Mouse (Mus musculus): ENCODE results near the gene Ankrd65. TPM values are rescaled to one million over a fixed set of nuclear protein-coding genes. Genes with fewer than 3 reads are reported as not detected.

The Ankrd65 gene
- not detected for polyA plus RNA-seq (2015; fragmentation: Illumina TruSeq; extraction: RNeasy Lipid Tissue Mini Kit (QIAGEN cat#74804); ENCODE audit: insufficient read depth, low replicate concordance)

DNA sequence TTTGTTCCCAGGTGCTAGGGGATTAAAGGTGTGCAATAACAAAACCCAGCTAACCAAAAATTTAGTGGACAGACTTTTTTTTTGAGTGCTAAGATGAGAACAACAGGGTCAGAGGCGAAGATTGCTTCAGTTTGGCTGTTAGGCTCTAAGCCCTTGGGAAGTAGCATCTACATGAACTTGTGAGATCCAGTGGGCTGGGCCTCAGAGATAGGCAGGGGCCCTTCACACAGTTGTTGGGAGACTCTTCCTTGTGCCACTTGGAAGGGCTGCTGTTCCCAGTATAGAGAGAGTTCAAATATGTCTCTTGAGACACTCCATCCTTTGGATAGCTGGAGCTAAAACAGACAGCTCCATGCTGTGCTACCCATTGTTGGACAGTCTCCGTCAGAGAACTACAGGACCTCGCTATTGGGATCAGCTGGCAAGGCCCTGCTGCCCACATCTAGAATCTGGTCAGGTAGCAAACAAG is at the start of gene Ankrd65:
Ankrd65 (plus strand) TSS at position 419 of the 469 bp plus-strand sequence.

DNA sequence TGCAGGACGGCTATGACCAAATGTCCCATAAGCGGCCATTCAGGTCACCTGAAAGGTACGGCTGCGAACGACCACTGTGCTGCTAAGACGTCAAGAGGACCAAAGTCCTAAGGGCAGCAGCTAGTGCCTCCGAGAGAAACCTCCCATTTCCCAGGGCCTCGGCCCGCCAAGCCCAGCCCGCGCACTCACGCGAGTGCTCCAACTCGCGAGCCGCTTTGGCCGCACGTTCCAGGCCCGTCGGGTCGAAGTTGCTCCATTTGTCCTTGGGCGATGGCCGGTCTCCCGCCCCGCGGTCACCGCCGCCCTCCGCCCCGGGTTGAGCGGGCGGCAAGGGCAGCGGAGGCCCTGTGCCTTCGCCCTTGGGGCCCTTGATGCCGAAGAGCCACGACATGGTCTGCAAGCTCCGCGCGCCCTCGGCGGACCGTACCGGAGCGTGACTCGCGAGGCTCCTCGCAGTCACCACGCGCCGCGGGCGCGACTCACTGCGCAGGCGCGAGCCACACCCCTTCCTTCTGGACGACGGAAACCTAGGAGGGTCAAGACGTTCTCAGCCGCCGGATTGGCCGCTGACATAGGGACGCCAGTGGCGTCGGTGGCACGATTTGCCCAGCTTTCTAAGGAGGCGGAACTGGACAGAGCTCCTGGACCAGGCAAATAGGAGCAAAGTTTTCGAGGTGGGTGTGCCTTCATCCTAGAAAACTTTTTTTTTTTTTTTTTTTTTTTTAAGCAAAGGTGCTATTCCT is 29.5 kb upstream of the Ankrd65 start, which contains the start of gene Atad3a:
Atad3a (minus strand) TSS at position 481 of the 743 bp plus-strand sequence.

DNA sequence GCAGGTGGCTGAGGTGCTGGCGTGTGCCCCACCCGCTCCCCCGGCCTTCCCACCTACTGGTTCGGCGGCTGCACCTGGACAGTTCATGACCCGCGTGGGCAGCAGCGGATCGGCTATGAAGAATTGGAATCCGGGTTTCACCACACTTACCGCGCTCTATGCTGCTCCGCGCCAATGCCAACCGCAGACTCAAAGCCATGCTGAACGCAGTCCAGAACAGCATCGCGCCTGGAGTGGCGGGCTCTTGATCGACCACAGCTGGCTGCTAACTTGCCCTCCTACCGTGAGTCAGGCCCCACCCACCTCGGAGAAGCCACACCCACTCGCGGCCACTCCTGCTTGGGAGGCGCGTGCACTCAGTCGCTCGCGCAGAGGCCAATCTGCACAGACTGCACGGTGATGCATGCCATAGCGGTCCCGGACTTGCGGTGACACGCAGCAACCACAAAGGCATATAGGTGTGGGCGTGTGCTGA is 15.9 kb upstream of the Ankrd65 start, which contains the start of gene Vwa1:
Vwa1 (minus strand) TSS at position 419 of the 475 bp plus-strand sequence.

DNA sequence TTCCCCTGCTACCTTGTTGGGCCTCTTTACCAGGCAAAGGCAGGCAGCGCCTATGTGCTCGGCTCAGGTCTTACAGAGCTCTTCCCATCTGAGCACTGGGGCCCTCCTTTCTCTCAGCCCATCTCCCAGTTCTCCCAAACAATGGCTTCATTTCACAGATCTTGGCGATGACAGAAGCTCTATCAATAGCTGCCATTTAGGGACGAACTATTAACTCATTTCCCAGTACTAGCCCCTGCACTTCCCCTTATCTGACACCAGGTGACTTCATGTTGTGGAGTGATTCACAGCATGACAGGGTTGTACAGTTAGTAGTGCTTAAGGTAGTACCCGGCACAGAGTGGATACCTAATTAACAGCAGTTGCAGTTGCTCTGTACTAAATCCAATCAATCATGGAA is 4.4 kb upstream of the Ankrd65 start, which contains the start of gene Tmem88b:
Tmem88b (minus strand) TSS at position 56 of the 400 bp plus-strand sequence.

DNA sequence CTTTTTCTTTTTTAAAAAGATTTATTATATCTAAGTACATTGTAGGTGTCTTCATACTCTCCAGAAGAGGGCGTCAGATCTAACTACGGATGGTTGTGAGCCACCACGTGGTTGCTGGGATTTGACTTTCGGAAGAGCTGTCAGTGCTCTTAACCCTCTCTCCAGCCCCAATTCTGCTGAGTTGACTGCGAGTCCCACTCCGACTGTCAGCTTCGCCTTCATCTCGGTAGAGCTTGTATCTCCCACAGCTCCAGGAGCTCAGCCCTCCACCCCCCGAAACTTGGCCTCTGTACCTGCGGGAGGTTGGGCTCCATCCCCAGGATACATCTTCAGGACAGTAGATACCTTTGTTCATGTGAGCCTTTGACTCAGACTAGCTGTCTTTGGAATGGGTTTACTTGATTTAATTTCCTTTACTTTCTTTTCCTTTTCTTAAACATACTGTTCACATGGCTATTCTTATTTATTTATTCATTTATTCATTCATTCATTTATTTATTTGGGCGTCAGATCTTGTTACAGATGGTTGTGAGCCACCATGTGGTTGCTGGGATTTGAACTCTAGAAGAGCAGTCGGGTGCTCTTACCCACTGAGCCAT is 12.6 kb downstream of the Ankrd65 start, which contains the start of gene Mrpl20:
Mrpl20 (plus strand) TSS at position 138 of the 599 bp plus-strand sequence.

DNA sequence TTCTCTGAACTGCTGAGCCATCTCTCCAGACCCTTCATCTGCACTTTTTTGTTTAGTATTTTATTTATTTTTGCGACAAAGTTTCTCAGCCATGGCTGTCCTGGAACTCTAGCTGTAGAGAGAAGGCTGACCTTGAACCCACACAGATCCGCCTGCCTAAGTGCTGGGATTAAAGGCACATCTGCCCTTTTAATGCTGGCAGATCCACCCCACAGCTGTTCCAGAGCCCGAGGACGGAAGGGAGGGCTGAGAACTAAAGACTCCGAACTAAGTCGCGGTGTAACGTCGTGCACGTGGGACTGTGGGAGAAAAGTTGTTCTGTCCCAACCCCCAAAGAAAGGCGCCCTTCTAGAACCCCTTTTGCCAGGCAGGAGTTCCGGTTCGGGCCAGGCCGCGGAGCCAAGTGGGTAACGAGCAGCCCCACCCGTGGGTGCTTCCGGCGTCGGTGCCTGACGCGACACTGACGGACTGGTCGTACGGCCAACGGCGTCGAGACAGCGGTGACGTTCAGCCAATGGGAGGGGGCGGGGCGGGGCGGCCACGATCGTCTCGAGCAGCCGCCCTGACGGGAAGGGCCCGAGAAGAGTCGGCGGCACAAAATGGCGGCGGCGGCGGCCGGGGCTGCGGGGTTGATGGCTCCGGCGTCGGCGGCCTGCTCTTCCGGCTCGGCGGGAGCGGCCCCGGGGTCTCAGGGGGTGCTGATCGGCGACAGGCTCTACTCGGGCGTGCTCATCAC is 21.9 kb downstream of the Ankrd65 start, which contains the start of gene Ccnl2:
Ccnl2 (plus strand) TSS at position 561 of the 736 bp plus-strand sequence.

DNA sequence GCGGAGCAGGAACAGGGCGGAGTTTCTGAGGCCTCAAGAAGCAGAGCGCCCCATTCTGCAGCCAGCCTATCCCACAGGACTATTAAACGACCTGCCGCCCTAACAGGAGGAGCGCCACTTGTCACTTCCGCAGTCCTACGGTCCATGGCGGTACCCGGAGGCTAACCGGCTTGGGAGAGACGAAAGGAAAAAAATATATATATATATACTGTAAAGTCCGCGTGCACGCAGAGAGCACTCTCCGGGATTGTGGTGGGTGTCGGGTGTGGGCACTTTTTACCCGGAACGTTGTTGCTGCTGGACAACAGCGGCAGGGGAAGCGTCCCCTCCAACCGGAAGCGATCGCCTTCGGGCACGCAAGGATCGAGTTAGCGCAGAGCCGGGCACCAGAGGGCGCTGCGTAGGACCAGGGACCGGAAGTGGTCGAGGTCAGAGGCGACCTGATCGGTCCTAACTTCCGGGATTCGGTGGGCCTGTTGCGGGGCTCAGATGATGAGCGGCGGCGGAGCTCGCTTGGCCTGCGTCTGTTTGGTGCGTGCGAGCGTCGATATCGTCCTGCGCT is 41.0 kb downstream of the Ankrd65 start, which contains the start of gene Aurkaip1:
Aurkaip1 (plus strand) TSS at position 68 of the 562 bp plus-strand sequence.

DNA sequence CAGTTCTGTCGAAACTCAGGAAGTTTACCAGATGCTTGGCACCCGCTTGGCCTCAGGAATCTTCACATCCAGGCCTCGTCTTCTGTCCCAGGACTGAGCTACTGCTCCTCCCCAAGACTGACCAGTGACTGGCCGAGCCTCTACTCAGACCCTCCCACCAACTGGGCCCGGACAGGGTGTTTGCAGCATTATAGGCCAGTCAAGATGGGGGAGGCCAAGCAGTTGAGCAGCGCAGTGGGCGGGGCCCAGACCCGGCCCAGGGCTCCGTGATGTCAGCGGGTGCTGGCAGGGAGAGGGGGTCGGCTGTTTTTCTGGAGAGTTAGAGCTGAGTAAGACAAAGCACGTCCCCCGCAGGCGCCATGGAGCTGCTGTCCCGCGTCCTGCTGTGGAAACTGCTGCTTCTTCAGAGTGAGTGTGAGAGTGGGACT is 49.3 kb downstream of the Ankrd65 start, which contains the start of gene Mxra8:
Mxra8 (plus strand) TSS at position 198 of the 428 bp plus-strand sequence.

DNA sequence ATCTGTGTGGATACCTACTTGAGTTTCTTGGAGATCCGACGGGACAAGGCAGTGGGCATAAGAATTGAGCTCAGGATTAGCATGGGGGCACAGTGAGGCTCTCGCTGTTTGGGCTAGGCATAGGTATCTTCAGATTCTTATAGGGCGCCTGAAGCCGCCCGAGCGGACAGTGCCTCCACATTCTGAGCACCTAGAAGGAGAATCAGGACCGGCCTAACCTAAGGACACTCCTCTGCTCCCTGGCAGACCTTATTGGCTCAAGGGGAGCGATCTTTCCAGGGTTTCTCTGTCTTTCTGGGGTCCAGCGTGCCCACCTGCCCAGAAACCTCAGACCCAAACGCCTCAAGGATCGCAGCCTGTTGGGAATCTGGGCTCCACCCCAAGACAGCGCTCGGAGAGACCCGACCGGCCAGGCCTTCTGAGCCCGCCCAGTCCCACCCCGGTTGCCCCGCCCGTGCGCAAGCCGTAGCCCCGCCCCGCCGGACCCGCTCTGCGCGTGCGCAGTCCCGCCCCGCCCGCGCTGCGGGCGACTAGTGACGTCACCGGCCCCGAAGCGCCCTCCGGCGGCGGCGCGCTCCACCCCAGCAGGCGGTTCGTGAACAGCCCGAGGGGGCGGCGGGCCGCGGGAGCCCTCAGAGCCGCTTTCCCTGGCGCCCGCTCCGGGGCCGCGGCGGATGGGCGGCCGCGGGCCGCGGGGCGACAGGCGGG is 56.8 kb downstream of the Ankrd65 start, which contains the start of gene Dvl1:
Dvl1 (plus strand) TSS at position 532 of the 708 bp plus-strand sequence.

Other genes with a start within 250 kb of the Ankrd65 start
- 93.5 TPM for gene Nadk, start 228.1 kb upstream of the Ankrd65 start, polyA plus RNA-seq (2015; fragmentation: Illumina TruSeq; extraction: RNeasy Lipid Tissue Mini Kit (QIAGEN cat#74804); ENCODE audit: insufficient read depth, low replicate concordance)
- gene Slc35e2, start 189.0 kb upstream of the Ankrd65 start, polyA plus RNA-seq (2015; fragmentation: Illumina TruSeq; extraction: RNeasy Lipid Tissue Mini Kit (QIAGEN cat#74804); ENCODE audit: insufficient read depth, low replicate concordance): 17.5 TPM
- 181 TPM for gene Cdk11b, start 165.6 kb upstream of the Ankrd65 start, polyA plus RNA-seq (2015; fragmentation: Illumina TruSeq; extraction: RNeasy Lipid Tissue Mini Kit (QIAGEN cat#74804); ENCODE audit: insufficient read depth, low replicate concordance)
- not detected for gene Gm10563, start 145.0 kb upstream of the Ankrd65 start, polyA plus RNA-seq (2015; fragmentation: Illumina TruSeq; extraction: RNeasy Lipid Tissue Mini Kit (QIAGEN cat#74804); ENCODE audit: insufficient read depth, low replicate concordance)
- gene Mmp23, start 137.1 kb upstream of the Ankrd65 start, polyA plus RNA-seq (2015; fragmentation: Illumina TruSeq; extraction: RNeasy Lipid Tissue Mini Kit (QIAGEN cat#74804); ENCODE audit: insufficient read depth, low replicate concordance): 16.7 TPM
- gene Mib2, start 121.2 kb upstream of the Ankrd65 start, polyA plus RNA-seq (2015; fragmentation: Illumina TruSeq; extraction: RNeasy Lipid Tissue Mini Kit (QIAGEN cat#74804); ENCODE audit: insufficient read depth, low replicate concordance): 9.6 TPM
- gene Fndc10, start 96.1 kb upstream of the Ankrd65 start, polyA plus RNA-seq (2015; fragmentation: Illumina TruSeq; extraction: RNeasy Lipid Tissue Mini Kit (QIAGEN cat#74804); ENCODE audit: insufficient read depth, low replicate concordance): 2.5 TPM
- gene Ssu72, start 85.6 kb upstream of the Ankrd65 start, polyA plus RNA-seq (2015; fragmentation: Illumina TruSeq; extraction: RNeasy Lipid Tissue Mini Kit (QIAGEN cat#74804); ENCODE audit: insufficient read depth, low replicate concordance): 94.7 TPM
- gene Tmem240, start 55.6 kb upstream of the Ankrd65 start, polyA plus RNA-seq (2015; fragmentation: Illumina TruSeq; extraction: RNeasy Lipid Tissue Mini Kit (QIAGEN cat#74804); ENCODE audit: insufficient read depth, low replicate concordance): 0.23 TPM
- 36.8 TPM for gene Atad3a, start 29.3 kb upstream of the Ankrd65 start, polyA plus RNA-seq (2015; fragmentation: Illumina TruSeq; extraction: RNeasy Lipid Tissue Mini Kit (QIAGEN cat#74804); ENCODE audit: insufficient read depth, low replicate concordance)
- gene Vwa1, start 15.7 kb upstream of the Ankrd65 start, polyA plus RNA-seq (2015; fragmentation: Illumina TruSeq; extraction: RNeasy Lipid Tissue Mini Kit (QIAGEN cat#74804); ENCODE audit: insufficient read depth, low replicate concordance): 4.0 TPM
- gene Tmem88b, start 4.6 kb upstream of the Ankrd65 start, polyA plus RNA-seq (2015; fragmentation: Illumina TruSeq; extraction: RNeasy Lipid Tissue Mini Kit (QIAGEN cat#74804); ENCODE audit: insufficient read depth, low replicate concordance): 0.36 TPM
- 90.9 TPM for gene Mrpl20, start 12.4 kb downstream of the Ankrd65 start, polyA plus RNA-seq (2015; fragmentation: Illumina TruSeq; extraction: RNeasy Lipid Tissue Mini Kit (QIAGEN cat#74804); ENCODE audit: insufficient read depth, low replicate concordance)
- gene Ccnl2, start 22.1 kb downstream of the Ankrd65 start, polyA plus RNA-seq (2015; fragmentation: Illumina TruSeq; extraction: RNeasy Lipid Tissue Mini Kit (QIAGEN cat#74804); ENCODE audit: insufficient read depth, low replicate concordance): 184 TPM
- gene Aurkaip1, start 40.8 kb downstream of the Ankrd65 start, polyA plus RNA-seq (2015; fragmentation: Illumina TruSeq; extraction: RNeasy Lipid Tissue Mini Kit (QIAGEN cat#74804); ENCODE audit: insufficient read depth, low replicate concordance): 43.8 TPM
- 84.4 TPM for gene Mxra8, start 49.2 kb downstream of the Ankrd65 start, polyA plus RNA-seq (2015; fragmentation: Illumina TruSeq; extraction: RNeasy Lipid Tissue Mini Kit (QIAGEN cat#74804); ENCODE audit: insufficient read depth, low replicate concordance)
- gene Dvl1, start 57.0 kb downstream of the Ankrd65 start, polyA plus RNA-seq (2015; fragmentation: Illumina TruSeq; extraction: RNeasy Lipid Tissue Mini Kit (QIAGEN cat#74804); ENCODE audit: insufficient read depth, low replicate concordance): 13.7 TPM
- gene Tas1r3, start 72.9 kb downstream of the Ankrd65 start, polyA plus RNA-seq (2015; fragmentation: Illumina TruSeq; extraction: RNeasy Lipid Tissue Mini Kit (QIAGEN cat#74804); ENCODE audit: insufficient read depth, low replicate concordance): 0.52 TPM
- 5.6 TPM for gene Cptp, start 79.0 kb downstream of the Ankrd65 start, polyA plus RNA-seq (2015; fragmentation: Illumina TruSeq; extraction: RNeasy Lipid Tissue Mini Kit (QIAGEN cat#74804); ENCODE audit: insufficient read depth, low replicate concordance)
- 31.0 TPM for gene Ints11, start 79.1 kb downstream of the Ankrd65 start, polyA plus RNA-seq (2015; fragmentation: Illumina TruSeq; extraction: RNeasy Lipid Tissue Mini Kit (QIAGEN cat#74804); ENCODE audit: insufficient read depth, low replicate concordance)
- 12.9 TPM for gene Pusl1, start 101.3 kb downstream of the Ankrd65 start, polyA plus RNA-seq (2015; fragmentation: Illumina TruSeq; extraction: RNeasy Lipid Tissue Mini Kit (QIAGEN cat#74804); ENCODE audit: insufficient read depth, low replicate concordance)
- gene Acap3, start 101.4 kb downstream of the Ankrd65 start, polyA plus RNA-seq (2015; fragmentation: Illumina TruSeq; extraction: RNeasy Lipid Tissue Mini Kit (QIAGEN cat#74804); ENCODE audit: insufficient read depth, low replicate concordance): 11.1 TPM
- gene Ube2j2, start 153.4 kb downstream of the Ankrd65 start, polyA plus RNA-seq (2015; fragmentation: Illumina TruSeq; extraction: RNeasy Lipid Tissue Mini Kit (QIAGEN cat#74804); ENCODE audit: insufficient read depth, low replicate concordance): 75.5 TPM
- gene C1qtnf12, start 171.9 kb downstream of the Ankrd65 start, polyA plus RNA-seq (2015; fragmentation: Illumina TruSeq; extraction: RNeasy Lipid Tissue Mini Kit (QIAGEN cat#74804); ENCODE audit: insufficient read depth, low replicate concordance): 14.8 TPM
- 4.0 TPM for gene B3galt6, start 202.2 kb downstream of the Ankrd65 start, polyA plus RNA-seq (2015; fragmentation: Illumina TruSeq; extraction: RNeasy Lipid Tissue Mini Kit (QIAGEN cat#74804); ENCODE audit: insufficient read depth, low replicate concordance)
- gene Sdf4, start 202.4 kb downstream of the Ankrd65 start, polyA plus RNA-seq (2015; fragmentation: Illumina TruSeq; extraction: RNeasy Lipid Tissue Mini Kit (QIAGEN cat#74804); ENCODE audit: insufficient read depth, low replicate concordance): 176 TPM
- gene Tnfrsf4, start 223.4 kb downstream of the Ankrd65 start, polyA plus RNA-seq (2015; fragmentation: Illumina TruSeq; extraction: RNeasy Lipid Tissue Mini Kit (QIAGEN cat#74804); ENCODE audit: insufficient read depth, low replicate concordance): 11.0 TPM
- 10.7 TPM for gene Tnfrsf18, start 235.7 kb downstream of the Ankrd65 start, polyA plus RNA-seq (2015; fragmentation: Illumina TruSeq; extraction: RNeasy Lipid Tissue Mini Kit (QIAGEN cat#74804); ENCODE audit: insufficient read depth, low replicate concordance)